Mouse (Mus musculus) left cerebral cortex, adult 11 months (tissue): ENCODE results near the gene Bcap29.
"Not testable (repeated sequence)": the region's sequence is repeated elsewhere in the genome, so short reads cannot be mapped to it uniquely, and the experiment has no call there.

ENCODE experiments used
- DNase-seq: peaks from one replicate; pipeline ENCODE4 v3.0.0; 2022; ENCODE audit warnings: low spot score

The Bcap29 gene

DNA sequence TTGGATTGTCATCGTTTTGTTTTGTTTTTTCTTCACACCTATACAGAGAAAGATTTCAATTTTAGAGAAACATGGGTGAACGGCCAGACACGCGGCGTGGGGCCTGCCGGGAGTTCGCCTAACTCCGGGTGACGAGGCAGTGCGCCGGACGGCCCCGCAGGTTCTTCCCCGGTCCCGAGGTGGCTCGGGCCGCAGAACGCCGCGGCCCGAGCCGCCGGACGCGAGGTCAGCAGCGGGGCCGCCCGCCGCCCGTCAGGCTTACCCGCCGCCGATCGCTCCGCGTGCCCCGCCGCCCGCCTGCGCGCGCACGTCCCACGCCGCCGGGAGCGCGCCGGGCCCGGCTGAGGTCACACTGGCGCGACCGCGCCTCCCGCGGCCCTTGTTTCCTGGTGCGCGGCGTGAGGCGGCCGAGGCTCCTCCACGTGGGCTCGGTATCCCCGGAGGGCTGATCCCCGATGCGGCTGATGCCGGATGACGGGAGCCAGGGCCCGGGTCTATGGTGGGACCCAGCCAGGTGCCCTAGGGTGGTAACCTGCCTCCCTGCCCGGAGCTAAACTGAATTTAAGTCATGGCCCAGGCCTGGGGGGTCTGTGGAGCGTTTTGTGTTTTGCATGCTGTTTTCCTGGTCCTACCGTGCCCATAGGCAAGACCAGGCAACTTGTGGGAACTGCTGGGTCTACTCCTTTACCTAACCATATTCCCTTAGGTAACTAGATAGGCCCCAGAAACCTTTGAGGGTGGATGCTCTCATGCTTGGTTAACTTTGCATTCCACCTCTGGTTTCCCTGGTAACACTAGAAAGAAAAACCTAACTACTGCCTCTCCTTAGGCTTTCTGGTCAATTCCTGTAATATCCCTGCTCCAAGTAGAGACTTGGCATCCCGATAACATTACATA, at the start of gene Bcap29:
Gene Bcap29, minus strand, starts transcription at position 316 of the 897 bp plus-strand sequence.
- DNase-seq, result no peak

DNA sequence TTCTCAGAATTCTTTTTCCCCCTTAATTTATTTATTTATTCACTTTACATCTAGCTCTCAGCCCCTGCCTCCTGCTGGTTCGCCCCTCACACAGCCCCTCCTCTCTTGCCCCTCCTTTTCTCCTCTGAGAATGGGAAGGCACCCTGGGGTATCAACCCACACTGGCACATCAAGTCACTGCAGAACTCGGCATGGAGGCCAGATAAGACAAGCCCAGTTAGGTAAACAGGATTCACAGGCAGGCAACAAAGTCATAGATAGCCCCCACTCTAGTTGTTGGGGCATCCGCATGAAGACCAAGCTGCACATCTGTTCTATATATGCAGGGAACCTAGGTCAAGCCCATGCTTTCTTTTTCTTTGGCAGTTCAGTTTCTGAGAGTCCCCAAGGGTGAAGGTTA, 32.7 kb upstream of the Bcap29 start:
- no peak for DNase-seq

DNA sequence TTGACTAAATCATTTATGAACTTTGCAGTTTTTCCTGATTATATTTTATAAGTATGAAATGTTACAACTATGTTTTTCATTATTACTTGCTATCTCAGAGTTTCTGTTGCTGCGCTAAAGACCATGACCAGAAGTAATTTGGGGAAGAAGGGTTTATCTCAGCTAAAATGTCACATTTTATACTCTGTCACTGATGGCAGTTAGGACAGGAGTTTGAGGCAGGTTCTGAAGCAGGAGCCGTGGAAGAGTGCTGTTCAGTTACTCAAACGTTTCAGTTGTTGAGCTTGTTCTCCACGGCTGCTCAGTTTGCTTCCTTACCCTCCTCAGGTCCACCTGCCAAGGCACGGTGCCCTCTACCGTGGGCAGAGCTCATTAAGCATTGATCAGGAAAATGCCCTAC, 31.5 kb upstream of the Bcap29 start:
- DNase-seq, result no peak

DNA sequence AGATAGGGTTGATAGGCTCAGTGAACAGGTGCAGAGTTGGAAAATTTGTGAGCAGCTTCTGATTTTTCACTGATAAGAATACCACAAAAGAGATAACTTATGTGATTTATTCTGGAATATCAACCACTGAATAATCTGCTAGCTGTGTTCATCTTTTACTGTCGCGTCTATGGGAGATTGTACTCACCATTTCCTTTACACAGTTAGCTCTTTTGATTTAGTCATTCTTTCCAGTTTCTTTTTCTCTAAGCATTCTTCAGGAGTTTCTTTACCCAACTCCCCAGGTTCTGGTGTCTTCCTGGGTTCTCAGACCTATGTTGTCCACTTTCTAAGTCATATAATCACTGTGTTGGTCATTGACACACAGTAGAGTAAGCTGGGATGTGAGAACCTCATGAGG, 22.4 kb upstream of the Bcap29 start:
- DNase-seq, result no peak

DNA sequence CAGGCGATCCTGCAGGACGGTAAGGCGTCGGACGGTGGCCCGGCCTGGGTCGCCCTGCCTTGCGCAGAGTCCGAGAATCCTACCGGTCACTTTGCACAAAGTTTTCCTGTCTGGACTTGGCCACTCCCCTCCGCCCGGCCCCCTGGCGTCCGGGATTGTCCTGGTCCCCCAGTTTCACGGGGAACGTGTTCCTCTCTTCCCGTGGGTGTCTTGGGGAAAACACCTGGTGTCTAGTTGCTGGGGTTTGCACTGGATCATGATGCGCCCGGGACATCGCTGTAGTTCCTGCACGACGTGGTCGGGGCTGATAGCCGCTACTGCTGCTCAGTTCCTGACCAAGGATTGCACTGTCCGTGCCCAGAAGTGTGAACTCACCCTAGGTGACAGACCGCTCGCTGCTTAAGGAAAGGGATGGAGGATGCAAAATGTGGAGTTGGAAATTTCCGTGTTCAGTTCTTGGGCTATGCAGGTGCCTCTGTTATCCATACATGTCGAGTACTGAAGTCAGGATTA, 20.6 kb upstream of the Bcap29 start:
- DNase-seq, result no peak

DNA sequence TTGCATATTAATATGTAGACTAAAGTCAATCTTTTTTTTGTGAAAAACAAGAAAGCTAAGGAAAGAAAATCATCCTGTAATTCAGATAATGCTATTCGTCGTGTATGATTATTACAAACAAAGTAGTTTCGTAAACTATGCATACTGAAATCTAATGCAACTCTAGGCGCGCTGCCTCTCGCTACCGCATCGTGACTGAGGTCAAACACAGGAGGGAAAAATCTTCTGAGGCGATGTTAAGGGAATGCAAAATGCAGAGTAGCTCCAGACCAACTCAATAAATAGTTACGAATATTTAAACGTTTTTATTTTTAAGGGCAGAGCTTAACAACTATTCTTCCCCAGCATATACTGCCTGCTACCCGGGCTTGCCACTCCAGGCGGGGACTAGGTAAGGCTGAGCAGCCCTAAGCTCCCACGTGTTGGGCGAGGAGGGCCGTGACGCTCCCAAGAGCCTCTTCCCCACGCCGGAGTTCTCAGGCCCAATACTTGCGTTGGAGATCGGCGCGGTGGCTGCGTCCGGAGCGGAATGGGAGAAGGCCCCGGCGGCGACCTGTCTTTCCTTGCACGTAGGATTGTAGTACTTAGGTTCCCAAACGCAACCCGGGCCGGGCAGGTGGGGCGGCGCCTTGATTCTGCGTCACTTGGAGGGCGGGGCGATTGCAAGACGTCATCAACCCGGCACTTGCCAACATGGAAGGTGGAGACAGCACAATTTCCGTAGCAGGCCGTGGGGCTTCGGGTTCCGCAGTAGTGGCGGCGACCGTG, 19.9 kb upstream of the Bcap29 start, which contains the start of the genes Dus4l and Cog5:
Gene Dus4l, minus strand, starts transcription at position 630 of the 768 bp plus-strand sequence.
Gene Cog5, plus strand, starts transcription at position 673 of the 768 bp plus-strand sequence.
- DNase-seq, result peak; percentile 92

DNA sequence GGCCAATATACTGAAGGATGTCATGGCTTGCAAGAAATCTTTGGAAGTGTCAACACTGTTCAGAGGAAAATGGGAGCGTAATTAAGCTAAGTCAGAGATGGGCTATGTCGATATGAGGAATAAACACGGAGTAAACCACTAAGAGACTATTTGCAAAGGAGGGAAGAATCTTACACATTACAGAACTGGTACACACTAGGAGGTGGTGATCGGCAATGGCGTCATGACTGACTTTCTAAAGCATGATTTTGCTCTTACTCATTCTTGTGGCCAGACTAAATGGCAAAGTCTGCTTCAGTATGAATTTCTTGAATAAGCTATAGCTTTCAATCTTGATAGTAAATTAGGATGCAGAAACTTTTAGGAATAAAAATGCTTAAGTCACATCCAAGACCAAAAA, 19.2 kb upstream of the Bcap29 start:
- no peak for DNase-seq

DNA sequence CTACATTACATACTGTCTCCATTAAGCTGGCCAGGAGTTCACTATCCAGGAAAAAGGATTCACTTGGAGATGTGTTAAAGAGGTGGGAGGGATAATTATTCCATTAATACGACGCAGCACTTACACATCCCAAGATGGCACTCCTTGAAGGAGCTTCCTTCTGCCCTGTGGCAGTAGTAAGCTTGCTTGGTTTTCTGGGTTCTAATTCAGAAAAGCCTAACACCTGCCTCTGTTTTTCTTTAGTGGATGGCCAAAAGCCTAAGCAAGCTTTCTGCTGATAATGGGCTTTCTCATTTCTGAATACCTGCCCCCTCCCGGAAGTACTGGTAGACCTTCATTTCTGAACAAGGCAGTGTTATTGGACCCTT, 766 bp upstream of the Bcap29 start:
- no peak for DNase-seq

DNA sequence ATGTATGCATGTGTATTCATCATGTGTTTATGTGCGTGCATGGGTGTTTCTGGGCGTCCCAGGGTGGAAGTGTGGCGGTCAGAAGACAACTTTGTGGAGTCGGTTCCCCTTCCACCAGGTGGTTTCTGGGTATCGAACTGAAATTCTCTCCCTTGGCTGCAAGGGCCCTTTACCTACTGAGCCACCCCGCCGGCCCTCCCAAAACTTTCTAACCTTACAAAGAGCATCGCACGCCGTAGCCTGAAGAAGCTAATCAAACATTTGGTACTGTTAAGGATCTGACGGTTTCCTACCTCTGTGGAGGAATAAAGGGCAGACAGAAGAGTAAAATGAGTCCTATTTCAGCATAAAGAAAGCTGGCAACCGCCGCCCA, 502 bp downstream of the Bcap29 start:
- DNase-seq, result no peak

DNA sequence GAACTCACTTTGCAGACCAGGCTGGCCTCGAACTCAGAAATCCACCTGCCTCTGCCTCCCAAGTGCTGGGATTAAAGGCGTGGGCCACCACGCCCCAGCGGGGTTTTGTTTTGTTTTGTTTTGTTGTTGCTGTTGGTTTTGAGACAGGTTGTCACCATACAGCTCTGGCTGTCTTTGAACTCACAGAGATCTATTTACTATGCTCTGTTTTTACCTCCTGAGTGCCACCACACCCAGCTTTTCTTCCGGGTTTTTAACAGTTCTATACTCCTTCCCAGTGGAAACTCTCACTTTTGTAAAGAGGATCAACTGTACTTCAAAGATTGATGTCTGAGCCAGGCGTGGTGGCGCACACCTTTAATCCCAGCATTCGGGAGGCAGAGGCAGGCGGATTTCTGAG, 6.1 kb downstream of the Bcap29 start:
- DNase-seq, result not testable (repeated sequence)

DNA sequence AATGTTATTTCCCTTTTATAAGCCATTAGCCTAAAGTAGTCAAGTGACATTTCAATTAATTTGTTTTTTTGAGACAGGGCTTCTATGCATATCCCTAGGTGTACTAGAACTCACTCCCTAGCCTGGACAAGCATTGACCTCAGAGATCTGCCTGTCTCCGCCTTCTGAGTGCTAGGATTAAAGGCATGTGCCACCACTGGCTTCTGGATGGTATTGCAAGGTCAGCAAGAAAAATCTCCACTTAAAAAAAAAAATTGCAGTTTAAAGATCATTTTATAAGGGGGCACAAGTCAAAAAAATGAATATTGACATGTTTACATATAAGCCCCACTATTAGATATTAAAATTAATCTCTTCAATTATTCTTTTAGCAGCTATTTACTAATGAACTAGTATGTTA, 9.4 kb downstream of the Bcap29 start:
- no peak for DNase-seq

DNA sequence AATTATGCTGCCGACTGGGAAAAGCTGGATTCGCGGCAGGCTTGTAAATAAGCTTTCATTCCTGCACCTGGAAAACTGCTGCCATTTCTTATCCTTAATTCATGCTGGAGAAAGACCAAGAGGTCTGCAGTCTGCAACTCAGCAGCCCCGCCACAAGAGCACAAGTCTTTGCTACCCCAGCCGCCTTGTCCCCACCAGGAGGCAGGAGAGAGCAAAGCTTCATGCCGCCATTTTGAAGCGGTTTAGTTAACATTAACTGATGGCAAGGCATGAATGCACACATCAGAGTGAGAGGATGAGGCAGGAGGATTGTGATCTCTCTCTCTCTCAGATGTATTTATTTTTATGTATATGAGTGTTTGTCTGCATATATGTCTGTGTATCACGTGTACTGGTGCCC, 14.4 kb downstream of the Bcap29 start:
- no peak for DNase-seq

DNA sequence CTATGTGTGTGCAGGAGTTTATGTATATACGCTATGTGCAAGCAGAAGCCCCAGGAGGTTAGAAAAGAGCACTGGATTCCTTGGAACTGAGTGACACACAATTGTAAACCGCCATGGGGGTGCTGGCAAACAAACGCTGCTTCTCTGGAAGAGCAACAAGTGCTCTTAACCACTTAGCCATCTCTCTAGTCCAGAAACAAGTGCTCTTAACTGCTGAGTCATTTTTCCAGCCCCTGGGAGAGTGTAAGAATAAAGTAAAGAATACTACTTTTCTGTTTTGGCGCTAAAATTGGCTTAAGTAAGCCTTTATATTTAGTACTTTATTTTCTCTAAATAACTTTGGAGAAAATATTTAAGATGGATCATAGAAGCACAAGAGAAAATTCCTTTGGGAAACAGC, 21.1 kb downstream of the Bcap29 start:
- DNase-seq, result no peak

DNA sequence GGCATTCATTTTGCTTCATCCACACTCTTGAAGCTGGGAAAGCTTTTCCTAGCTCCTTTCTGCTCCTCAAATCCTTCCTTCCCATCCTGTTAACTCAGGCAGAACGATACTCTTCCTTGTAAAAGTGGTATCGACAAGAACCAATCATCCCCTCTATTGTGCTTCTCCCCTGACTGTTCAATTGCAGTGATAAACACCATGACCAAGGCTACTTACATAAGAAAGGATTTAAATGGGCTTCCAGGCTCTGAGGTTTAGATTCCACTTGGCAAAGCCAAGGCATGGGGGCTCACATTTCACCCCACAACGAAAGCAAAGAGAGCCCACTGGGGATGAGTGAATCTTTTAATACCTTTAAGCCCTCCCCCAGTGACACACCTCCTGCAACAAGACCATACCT, 26.3 kb downstream of the Bcap29 start:
- no peak for DNase-seq

DNA sequence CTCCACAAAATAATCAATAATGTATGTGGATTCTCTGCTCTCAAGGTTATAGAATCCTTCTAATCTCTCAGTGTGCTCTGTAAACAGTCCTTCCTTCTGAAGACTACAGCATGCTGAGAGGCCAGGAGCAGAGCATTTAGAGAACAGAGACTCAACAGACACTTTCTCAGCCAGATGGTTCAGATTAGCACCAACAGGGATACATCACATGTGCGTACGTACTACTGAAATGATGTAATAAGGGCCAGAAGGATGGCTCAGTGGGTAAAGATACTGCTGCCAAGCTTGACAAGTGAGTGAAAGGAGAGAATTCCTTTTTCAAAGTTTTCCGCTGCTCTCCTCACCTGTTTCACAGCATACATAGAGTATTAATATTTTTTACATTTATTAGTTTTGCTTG, 29.6 kb downstream of the Bcap29 start:
- DNase-seq, result no peak

DNA sequence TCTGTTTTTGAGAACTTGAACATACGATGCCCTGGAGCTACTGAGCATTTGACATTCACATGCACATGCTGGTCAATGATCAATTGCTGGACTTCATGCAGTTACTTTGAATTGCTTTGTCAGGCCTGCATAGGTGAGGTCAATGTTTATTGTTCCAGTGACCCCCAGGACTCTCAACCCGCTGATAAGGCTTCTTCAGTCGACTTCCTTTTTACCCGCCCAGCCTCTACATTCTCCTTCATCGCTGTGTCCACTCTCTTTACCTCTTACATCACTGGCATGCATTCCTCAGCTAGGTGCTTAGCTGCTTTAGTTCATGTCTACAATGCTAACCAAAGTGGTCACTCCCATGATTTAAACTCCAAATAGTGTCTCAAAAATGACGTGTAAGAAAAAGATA, 30.9 kb downstream of the Bcap29 start:
- no peak for DNase-seq

DNA sequence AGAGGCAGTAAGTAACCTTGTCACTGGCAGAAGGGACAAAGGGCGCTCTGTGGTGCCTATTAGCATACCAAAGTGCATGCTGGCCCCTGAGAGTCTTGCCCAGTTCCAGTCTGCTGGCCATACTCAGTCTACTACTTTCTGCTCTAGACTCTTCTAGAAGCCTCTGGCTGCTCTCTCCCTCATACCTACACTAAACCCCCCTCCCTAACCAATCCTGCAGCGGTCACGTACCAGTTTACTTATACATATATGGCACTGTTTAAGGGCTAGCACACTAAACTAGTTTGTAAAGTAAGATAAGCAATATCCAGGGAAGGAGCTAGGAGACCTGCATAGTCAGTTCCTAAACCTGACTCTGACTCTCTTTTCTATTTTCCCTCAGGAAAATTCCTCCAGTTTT, 40.2 kb downstream of the Bcap29 start:
- DNase-seq, result no peak

DNA sequence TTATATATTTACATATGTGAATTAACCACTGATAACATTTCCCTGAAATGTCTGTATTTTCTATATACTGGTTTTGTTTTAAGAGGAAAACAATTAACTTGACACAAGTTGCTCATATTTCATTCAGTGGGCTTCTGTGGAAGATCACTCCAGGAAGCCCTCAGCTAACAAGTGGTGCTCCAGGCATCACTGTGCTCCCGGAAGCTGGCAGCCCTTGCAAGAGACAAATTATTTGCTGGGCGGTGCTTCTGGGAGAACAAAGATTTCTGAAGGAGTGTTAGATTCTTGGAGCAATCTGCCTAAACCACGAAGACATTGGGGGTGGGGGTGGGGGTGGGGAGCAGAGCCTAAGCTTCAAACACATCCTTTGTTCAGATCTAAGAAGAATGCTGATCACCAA, 42.4 kb downstream of the Bcap29 start:
- no peak for DNase-seq

DNA sequence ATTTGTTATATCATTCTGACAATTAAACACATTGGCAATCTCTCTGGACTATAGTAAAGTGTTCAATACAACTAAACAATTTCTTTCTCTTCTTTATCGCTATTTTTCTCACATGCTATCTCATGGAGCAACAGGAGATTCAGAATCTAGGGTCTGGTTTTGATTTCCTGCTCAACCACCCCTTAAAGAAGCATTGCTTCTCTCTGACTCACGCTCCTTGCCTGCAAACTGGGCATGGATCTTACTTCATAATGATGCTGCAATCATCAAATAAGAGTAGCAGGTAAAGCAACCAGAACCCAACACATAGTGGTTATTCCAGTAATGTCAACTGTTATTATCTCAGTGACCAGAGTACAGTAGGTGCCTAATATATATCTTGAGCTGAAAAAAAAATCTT, 50.7 kb downstream of the Bcap29 start:
- no peak for DNase-seq

DNA sequence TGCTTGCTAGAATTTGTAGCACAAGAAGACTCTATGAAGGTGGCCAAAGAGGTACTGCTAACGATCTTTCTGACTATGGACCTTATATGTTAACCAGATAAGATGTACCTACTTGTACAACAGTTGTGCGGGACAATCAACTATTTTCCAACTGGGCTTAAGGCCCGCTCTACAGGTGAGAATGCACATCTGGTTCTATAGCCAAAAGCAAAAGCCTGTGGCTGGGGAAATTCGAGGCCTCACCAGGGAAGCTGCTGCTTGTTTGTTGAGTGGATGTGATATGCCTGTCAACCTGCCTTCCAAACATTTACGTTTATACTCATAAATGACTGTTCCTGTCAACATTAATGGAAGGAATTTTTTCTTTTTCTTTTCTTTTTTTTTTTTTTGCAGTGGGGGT, 52.4 kb downstream of the Bcap29 start:
- no peak for DNase-seq

DNA sequence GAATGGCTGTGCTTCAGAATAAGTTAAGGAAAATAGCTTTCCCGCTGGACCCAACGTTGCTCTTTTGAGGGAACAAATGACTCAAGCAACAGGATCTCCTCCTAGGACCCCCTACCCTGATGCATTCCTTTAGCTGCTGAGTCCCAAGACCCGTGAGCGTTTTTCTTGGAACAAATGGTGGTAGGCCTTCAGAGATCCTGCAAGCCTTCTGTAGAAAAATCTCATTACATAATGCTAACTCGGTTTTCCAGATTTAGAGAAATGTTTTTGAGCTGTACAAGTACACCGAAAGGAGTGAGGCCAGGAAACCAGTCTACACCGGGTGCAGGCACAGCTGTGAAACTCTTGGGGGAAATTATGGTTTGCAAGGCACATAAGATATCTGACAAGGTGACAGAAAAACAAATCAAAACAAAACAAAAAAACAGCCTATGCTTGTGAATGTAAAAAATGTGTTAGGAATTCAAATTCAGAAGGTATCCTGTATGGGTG, 53.1 kb downstream of the Bcap29 start:
- DNase-seq, result no peak

DNA sequence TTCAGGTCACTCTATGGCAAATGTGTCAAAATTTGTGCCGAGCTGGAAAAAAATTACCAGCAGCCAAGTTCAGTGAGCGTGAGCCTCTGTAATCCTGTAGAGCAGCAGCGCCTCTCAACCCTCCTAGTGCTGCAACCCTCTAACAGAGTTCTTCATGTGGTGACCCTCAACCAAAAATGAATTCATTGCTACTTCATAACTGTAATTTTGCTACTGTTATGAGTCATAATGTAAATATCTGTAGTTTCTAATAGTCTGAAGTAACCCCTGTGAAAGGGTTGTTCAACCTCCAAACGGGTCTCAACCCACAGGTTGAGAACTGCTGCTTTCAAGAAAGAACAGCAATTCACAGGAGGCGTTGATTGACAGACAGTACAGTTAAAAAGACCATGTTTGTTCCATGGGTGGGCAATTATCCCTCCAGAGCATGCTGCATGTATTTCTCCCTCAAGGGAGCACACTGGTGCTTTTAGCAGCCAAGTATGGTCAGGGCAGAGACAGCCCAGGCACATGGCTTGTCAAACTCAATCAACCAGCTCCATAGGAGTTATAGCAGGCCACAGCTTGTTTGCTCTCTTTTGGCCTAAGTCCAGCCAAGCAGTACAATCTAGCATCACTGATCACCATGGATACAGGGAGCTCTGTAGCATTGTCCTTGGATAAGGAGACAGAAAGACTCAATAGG, 53.7 kb downstream of the Bcap29 start:
- peak; percentile 7 for DNase-seq
